Mouse (Mus musculus) lung, postnatal 4 days (tissue): ENCODE measurements at regions not wholly inside any gene's neighbourhood (a gene's known extent, or its start where the extent isn't known, plus 50 kb on each side); places are given as distances from the start of the nearest gene placed in this dataset.
"Not testable (repeated sequence)": the region's sequence is repeated elsewhere in the genome, so short reads cannot be mapped to it uniquely, and the experiment has no call there.

Experiments
- DNase-seq, 2 experiments: peaks; one replicate each; pipeline ENCODE4 v3.0.0; 2021

DNA sequence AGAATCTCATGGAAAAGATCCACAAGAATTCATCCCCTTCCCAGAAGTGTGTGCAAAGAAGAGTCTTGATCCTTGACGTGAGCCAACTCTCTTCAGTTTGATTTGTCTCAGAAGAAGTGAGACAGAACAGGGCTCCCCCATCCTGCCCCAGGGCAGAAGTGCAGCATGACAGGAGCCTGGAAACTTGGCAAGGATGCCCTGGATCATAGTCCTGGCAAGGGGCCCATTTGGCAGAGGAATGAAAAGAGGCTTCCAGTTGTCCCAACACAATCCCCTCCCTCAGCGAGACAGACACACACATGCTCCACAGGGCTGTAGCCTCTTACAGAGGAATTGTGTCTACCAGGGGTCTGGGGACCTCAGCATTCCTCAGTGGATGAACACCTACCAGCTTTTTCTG, 102.7 kb downstream of the Ptpn20 start:
- DNase-seq, result peak; percentile 84 to 89

DNA sequence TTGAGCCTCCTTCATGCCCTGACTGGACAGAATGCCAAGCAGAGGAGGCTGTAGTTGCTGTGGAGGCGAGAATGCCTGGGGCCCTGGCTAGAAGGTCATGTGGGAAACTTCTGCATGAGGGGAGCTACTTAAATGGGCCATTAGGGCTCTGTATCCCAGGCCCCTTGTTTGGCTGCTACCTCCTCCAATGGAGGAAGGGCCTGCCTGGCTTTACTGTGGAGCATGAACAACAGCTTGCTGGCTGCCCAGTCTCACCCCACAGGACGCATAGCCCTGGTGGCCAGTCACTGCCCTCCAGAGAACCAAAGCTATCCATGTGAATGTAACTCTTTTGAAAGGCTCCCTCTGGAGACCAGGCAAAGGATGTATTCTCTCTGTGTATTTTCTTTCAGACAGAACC, 105.2 kb downstream of the Ptpn20 start:
- DNase-seq, result no peak

DNA sequence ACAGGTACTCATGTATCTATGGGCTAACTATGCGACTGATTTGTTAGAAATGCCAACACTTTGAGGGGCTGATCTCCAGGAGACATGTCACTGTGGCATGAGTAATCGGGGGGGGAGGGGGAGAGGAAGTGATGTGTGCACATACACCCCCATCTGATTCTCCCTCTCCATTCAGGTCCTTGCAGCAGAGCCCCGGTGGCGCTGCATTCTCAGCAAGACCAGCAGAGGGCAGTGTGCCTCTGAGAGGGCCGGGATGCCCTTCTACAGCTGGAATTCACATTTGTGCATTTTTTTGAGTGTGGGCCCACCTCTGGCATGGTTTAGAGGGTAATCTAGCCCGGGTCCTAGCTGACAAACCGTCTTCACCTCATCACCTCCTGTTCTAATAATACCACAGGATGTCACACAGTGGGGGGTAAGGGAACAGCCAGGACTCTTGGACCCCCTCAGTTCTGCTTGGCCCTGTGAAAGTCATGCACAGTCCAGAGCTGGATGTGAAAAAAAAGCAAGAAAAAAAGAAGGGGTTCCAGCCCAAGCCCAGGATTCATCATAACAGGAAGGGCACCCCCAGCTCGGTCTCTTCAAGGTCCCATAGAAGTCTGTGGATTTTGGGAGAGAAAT, 106.5 kb downstream of the Ptpn20 start:
- peak; percentile 83 to 84 for DNase-seq

DNA sequence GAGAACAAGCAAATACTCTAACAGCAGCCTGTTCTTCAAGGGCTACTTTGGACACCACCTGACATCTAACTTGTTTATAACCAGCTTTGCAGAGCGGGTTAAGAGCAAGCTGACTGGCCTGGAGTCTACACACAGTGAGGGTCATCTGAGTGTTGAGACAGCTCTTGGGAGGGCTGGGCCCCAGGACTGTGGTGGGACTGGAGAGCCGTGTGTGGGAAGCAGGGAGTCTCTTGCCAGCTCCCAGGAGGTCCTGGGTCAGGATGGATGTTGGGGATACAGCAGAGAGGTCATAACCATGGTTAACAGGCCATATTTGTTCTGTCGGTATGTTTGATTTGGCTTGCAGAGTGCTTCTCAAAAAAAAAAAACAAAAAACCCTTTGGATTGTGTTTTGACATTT, 107.8 kb downstream of the Ptpn20 start:
- peak in 1 of 2 experiments; percentile 34 for DNase-seq

DNA sequence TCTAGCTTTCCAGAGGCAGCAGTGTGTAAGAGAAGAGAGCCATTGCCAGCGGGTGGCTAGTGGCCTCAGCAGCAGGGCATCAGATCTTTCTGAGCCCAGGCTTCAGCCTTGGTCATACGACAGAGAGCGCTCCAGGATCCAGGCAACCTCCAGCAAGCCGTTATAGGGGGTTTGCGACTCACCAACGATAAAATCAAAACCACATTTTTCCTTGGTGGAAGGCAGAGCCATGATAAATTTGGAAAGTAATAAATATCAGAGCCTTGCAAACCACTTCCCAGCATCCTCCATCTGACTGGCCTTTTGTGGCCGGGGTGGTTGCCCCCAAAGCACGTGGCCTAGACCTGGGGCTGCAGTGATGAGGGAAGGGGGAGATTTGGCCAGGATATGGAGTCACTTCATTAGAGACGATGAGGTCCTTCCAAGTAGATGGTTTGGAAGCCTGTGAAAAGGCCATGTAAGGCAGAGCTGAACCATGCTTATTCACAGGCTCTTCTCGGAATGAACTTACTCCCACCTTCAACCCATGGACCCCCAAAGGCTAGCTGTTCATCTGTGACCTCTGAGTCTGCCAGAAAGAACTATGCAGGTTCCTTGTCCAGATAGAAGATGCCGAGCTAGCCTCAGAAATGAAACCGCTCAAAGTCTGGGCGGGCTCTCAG, 110.9 kb downstream of the Ptpn20 start:
- DNase-seq, result no peak

DNA sequence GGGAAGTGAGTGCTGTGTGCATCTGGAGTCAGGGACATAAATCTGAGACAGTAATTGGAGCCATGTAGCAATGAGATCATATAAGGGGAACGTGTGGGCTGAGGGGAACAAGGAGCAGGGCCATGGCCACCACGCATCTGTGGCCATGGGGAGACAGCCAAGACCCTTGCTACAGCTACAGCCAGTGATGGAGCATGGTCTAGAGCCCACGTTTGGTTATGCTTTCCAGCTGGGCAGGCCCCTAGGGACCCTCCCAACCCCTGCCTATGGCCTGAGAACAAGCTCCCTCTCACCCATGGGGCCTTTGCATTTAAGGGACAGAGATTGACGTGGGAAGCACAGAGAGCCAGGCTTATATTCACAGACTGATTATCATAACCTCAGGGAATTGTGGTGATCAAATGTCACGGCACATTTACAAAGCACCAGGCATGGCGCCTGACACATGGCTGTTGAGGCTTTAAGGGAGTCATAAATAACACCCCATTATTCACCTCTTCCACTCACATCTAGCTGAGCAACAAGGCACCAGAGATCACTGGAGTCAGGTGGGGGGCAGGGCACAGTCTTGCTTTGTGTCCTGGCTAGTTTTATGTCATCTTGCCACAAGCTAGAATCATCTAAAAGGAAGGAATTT, 118.8 kb downstream of the Ptpn20 start:
- DNase-seq, result no peak

DNA sequence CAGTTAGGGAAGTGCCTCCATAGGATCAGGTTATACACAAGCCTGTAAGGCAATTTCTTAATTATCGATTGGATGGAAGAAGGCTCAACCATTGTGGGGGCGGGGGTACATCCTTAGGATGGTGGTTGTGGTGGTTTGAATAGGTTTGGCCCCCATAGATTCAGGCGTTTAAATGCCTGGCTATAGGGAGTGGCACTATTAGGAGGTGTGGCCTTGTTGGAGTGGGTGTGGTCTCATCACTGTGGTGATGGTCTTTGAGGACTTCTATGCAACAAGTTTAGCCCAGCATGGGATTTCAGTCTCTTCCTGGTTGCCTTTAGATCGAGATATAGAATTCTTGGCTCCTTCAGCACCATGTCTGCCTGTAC, 119.3 kb downstream of the Ptpn20 start:
- DNase-seq, result no peak

DNA sequence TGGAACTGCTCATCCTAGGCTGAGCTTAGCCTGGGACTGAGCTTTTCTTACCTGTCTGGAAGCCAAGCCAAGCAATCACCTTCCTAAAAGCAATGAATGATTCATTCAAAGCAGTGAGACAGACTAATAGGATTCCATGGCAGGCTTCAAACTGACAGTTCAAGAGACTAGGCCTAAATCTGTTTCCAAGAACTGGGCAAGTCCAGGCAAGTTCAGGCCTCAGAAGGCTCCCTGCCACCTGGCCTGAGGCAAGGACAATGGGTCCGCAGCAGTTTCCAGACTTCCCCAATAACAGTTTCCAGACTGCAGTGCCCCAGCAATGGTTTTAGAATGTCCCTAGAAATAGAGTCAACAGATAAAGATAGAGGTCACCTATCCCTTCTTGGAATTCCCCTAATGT, 123.5 kb downstream of the Ptpn20 start:
- no peak for DNase-seq

DNA sequence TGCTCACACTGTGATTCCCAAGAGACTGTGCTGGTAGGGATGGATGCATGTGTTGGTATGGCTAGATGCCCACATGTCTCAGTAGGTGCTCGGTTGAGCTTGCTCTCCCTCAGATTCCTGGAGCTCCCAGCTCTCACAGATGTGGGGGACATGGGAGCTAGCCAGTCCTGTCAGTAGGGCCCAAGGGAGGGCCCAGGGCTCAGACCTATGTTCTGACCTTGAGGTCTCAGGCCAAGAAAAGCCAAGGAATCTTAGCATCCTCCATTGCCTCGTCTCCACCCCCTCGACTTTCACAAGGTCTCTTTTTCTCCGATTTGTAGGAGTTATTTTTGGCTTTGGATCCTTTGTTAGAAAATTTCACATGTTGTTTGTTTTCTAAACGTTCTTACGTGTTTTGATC, 130.6 kb downstream of the Ptpn20 start:
- DNase-seq, result no peak

DNA sequence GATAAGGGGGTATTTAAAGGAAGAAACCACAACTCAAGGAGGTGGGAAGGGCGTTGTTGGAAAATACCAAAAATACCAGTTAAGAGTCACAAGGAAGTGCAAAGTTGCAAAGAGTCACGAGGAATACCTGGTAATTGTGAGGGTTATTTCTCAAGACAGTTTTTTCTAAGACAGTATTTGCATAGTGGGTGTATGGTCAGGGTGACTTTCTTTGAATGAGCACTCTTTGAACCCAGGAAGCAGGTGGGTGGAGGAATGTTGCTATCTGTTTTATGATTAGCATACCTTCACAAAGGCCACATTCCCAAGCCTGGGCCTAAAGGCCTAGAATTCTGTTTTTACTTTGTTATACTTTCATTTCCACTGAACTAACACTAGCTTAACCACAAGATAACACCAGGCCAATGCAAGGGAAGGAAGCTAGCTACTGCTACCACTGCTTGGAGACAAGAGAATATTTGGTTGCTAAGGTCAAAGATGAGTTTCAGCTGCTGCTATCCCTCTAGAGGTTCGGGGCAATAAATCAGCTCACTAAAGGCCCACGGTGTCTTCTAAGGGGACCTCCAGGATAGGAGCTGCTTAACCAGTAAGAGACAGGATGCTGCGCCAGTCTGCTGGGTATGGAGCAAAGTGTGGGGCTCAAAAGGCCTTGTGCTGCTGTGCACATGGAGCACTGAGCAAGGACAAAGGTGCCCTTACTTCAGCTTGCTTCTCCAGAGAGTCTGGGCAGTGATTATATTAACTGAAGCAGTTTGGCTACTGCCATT, 133.6 kb downstream of the Ptpn20 start:
- DNase-seq, result not testable (repeated sequence)

DNA sequence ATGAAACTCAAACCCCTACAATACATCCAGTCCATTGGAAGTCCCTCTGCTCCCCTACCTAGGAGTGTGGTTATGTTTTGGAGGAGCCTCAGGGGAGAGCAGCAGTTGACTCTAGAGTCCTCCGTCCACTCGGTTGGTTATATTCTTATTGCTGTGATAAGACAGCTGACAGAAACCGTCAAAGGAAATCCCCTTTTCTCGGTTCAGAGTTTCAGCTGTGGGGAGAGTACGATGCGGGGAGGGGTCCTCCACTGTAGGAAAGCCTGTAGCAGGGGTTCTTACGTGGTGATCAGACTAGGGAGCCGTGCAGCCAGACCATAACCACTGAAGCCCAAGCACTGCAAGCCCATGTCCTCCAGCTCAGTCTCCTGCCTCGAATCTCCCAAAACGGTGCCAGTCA, 137.5 kb downstream of the Ptpn20 start:
- no peak for DNase-seq

DNA sequence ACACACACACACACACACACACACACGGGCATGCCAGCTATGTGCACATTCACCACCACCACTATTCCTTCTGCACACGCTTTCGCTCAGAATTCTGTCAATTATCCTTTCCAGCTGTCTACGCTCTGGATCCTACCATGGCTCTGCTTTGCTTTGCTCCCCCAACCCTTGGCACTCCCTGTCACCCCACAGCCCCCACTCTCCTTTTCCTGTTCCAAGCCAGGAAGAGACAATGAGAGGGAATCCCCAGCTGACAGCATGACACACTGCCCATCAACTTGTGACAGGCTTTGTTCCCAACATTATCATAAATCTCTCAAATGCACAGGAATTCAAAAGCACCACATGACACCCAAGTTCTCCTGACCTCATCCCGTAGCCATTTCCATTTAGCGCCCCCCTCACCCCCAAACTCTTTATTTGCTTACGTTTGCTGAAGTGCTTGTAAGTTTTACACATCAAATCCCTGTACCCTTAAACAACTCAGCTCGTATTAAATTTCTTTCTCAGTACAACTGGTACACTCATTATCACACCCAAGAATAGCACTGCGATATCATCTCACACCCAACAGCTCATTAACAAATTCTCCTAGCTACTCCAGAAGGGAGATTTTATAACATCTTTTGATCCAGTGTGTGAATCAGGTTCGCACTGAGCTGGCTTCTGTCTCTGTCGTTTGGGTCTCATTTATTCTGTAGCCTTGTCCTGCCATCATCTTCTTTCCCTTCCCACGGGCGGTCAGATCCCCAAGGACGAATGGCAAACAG, 140.3 kb downstream of the Ptpn20 start:
- DNase-seq, result peak in 1 of 2 experiments; percentile 29

DNA sequence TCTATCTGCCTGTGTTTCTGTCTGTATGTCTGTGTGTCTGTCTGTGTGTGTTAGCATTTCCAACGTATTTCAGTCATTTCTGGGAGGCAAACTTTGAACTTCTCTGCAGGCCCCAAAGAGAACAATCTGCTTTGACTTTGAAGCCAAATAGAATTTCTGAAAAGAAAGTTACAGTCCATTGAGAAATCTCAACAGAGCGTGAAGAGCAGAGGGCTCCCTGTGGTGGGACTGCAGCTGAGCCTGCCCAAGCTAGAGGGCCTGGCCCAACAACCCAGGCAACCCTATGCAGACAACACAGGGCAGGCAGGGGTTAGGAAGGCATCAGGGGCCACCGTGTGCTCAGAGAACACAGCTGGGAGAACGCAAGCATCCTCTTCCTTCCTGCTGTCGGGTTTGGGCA, 143.7 kb downstream of the Ptpn20 start:
- no peak for DNase-seq

DNA sequence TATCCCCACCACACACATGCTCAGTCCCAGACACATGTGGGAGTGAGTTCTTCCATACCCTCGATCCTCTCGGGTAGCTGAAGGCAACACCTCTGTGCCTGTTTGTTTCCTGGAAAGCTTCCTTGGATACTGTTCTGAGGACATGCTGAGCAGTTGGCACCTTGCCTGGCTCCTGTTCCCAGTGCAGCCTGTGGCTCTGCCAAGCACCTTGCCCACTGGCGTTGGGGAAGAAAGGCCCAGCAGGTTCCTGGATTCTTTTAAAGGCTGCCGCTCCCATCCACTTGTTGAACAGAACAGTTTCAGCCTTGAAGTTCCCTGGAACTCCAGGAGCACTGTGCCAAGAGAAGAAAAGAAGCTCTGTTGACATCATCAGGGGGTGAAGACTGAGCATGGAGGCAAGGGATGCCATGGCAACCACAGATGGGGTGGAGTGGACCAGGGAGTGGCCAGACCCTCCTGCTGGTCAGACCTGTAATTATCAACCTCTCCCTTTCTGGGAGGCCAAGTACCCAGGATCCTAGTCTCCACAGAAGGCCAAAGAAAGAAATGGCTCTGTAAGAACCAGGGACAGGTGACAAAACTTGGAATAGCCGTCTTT, 145.5 kb downstream of the Ptpn20 start:
- peak in 1 of 2 experiments; percentile 39 for DNase-seq

DNA sequence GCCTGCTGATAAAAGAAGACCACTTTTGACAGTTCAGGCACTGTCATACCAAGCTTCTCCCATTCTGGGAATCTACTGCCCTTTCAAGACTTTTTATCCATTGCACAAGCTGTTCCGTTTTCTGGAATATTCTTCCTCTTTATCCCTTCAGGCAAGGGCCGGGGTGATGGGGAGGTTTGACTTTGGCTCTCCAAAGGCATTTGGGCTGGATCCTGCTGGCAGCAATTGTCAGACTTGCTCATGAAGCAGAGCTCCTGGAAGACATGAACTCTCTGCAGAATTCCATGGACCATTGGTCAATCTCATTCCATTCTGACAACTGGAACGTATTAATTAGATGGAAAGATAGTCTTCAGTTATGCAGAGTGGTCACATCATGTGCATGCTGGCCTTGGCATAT, 146.6 kb downstream of the Ptpn20 start:
- peak in 1 of 2 experiments; percentile 42 for DNase-seq

DNA sequence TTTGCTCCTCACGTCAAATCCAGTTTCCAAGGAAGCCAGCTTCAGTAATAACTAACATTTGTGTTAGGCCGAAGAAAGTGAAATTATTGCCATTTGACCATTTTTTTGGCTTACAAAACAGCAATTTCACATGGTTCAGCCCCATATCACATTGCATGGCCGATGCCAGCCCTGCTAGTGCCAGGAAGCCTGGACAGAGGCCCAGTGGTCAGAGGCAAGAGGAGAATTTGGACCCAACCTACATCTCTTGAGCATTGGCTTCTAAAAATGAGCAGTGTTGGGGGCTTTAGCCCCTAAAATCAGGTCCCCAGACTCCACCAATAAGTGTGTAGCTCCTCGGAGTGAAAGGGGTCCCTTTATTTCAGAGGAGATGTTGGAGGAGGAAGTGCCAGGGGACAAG, 157.2 kb downstream of the Ptpn20 start:
- DNase-seq, result no peak

DNA sequence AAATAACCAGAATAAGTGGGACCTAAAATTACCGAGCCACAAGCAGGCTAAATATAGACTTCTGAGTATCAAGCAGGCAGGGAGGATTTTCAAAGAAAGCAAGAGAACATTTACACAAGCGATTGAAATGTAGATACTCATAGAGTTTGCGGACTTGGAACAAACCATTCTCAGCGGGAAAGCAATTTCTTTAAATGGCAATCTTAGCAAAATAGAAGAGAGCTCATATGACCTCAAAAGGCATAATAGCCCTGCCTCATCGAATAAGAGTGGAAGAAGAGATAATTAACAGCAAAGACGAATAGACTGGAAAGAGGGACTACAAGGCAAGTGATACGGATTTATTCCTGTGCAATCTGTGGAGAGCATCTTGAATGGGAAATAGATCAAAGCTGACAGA, 163.7 kb upstream of the Gdf10 start:
- no peak for DNase-seq

DNA sequence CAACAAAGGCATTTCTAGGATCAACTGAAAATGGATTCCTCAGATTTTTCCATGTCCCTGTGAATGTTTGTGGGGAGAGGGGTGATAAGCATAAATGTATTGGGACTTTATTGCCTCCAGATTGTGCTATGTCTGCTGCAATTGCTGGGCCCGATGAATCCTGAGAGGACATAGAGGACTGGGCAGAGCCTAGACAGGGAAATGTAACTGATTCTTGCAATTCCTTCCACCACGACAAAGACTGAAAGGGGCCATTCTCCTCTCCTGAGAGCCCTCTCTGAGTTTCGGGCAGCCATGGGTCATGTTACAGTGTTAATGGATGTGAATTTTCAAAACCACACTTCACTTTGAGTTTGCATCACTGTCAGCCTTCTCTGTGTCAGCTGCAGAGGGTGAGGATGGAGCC, 159.7 kb upstream of the Gdf10 start:
- no peak for DNase-seq

DNA sequence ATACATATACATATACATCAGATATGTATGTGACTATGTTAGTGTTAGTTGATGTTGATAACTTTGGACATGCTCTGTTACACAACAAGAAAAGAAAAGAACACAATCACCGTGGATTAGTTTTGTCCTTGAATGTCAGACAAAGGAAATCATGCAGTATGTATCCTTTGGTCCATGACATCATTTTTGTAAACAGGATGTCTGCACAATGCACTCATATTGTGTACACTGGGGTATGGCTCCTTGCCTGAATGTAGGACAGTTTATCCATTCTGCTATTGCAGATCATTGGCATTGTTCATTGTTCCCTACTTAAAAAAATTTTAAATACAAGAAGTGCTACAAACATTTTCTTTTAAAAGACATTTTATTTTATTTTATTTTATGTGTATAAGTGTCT, 157.6 kb upstream of the Gdf10 start:
- no peak for DNase-seq

DNA sequence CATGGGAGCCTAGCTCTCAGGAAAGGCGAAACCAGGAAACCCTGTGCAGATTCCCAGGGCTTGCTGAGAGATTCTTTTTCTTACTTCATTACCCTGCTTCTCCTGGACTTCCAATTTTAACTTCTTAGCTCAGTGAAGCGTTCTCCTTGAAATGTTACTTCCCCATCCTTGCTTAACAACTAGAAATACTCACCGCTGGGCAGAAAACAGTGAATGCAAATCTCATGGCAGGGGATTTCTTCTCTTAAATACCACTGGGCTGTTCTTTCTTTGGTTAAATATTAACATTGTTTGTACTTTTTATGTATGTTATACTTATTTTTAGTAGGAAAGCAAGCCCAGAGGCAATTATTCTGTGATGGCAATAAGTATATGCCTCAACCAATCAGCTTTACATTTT, 151.0 kb upstream of the Gdf10 start:
- no peak for DNase-seq

DNA sequence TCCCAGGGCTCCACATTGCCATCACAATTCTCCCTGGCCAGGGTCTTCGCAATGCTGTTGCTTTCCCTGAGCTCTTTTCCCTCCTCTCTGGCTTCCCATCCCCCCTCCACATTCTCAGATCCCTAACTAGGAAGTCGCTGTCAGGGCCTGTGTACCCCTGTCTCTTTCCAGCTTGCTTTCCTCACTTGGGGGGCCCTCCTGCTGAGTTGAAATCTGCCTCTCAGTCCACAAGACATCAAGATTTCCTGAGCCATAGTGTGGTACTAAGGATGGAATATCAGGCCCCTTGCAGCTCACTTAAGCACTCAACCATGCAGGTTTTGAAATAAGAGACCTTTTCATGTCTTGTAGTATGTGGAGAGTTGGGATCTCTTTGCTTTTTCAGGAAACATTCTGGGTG, 133.8 kb upstream of the Gdf10 start:
- DNase-seq, result no peak

DNA sequence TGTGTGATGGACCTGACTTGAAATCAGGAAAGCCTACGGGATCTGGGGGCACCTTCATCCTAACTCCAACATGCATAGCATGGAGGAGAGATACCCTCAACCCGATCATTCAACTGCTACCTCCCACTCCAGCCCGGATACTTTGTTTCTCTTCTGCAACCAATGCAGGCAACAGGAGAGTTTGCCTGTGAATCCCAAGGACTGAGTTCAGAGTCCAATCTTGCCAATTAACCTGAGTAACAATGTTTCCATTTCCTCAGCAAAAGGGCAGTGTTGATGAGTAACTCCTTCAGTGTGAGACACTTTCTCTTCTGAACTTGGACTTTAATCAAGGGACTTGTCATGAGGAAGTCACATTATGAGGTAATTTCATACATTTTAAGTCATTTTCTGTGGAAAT, 129.1 kb upstream of the Gdf10 start:
- DNase-seq, result no peak
